Mouse (Mus musculus) layer of hippocampus, adult 18-20 months (tissue): ENCODE results near the gene Olfr424. TPM values are rescaled to one million over a fixed set of nuclear protein-coding genes. Genes with fewer than 3 reads are reported as not detected.

ENCODE experiments used
- DNase-seq, 2 experiments: peaks; one replicate each; pipeline ENCODE4 v3.0.0; 2022; ENCODE audit warnings: low spot score in 2 of 2
- long read RNA-seq: library from polyadenylated mRNA; stranded (forward); transcript quantifications from one replicate; pipeline ENCODE4 v2.0.0, GENCODE M21; 2021
- total RNA-seq, 2 experiments: library from RNA; stranded (reverse); gene quantifications; 2 replicates each; pipeline ENCODE4 v1.2.3; 2021

Olfr424 gene
- not detected for total RNA-seq
- long read RNA-seq, result 0 reads

GRCm38 (mm10) chr1:174131217-174131616 is at the start of gene Olfr424:
Gene Olfr424, plus strand, starts transcription at chr1:174131517.
- DNase-seq, result no peak

- no peak for DNase-seq
These were observed 47.3 kb upstream of the Olfr424 start, which contains the start of gene Olfr429 for GRCm38 (mm10) chr1:174084031-174084430. Gene Olfr429, plus strand, starts transcription at chr1:174084331.

- no peak for DNase-seq
These were observed 34.7 kb upstream of the Olfr424 start, which contains the start of gene Olfr427 for GRCm38 (mm10) chr1:174096591-174096990. Gene Olfr427, plus strand, starts transcription at chr1:174096891.

GRCm38 (mm10) chr1:174103735-174104134 is 27.6 kb upstream of the Olfr424 start:
- DNase-seq, result peak in 1 of 2 experiments; percentile 1

- DNase-seq, result no peak
These were observed 10.3 kb upstream of the Olfr424 start, which contains the start of gene Olfr231 for GRCm38 (mm10) chr1:174121062-174121461. Gene Olfr231, minus strand, starts transcription at chr1:174121162.

GRCm38 (mm10) chr1:174131999-174132398 is 682 bp downstream of the Olfr424 start:
- DNase-seq, result no peak

GRCm38 (mm10) chr1:174141384-174141783 is 10.1 kb downstream of the Olfr424 start:
- no peak for DNase-seq

GRCm38 (mm10) chr1:174146696-174147095 is 15.4 kb downstream of the Olfr424 start:
- no peak for DNase-seq

GRCm38 (mm10) chr1:174149289-174149688 is 18.0 kb downstream of the Olfr424 start:
- no peak for DNase-seq

- no peak for DNase-seq
These were observed 24.0 kb downstream of the Olfr424 start, which contains the start of gene Olfr420 for GRCm38 (mm10) chr1:174155333-174155732. Gene Olfr420, plus strand, starts transcription at chr1:174155633.

GRCm38 (mm10) chr1:174157622-174158021 is 26.3 kb downstream of the Olfr424 start:
- DNase-seq, result no peak

- DNase-seq, result no peak
These were observed 27.2 kb downstream of the Olfr424 start for GRCm38 (mm10) chr1:174158512-174158911.

GRCm38 (mm10) chr1:174159095-174159494 is 27.8 kb downstream of the Olfr424 start:
- no peak for DNase-seq

GRCm38 (mm10) chr1:174169024-174169423 is 37.7 kb downstream of the Olfr424 start:
- no peak for DNase-seq

GRCm38 (mm10) chr1:174170706-174171501 is 39.6 kb downstream of the Olfr424 start:
- peak in 1 of 2 experiments; percentile 13 for DNase-seq

GRCm38 (mm10) chr1:174171537-174171936 is 40.2 kb downstream of the Olfr424 start:
- no peak for DNase-seq

GRCm38 (mm10) chr1:174172605-174173004 is 41.3 kb downstream of the Olfr424 start, which contains the start of gene Spta1:
Gene Spta1, plus strand, starts transcription at chr1:174172776.
- no peak for DNase-seq

Other genes with a start within 250 kb of the Olfr424 start
- not detected for gene Ifi211, start 218.5 kb upstream of the Olfr424 start, total RNA-seq
- gene Mndal, start 189.0 kb upstream of the Olfr424 start, total RNA-seq, result 10 to 100 TPM in 1 of 2 experiments, 1 to 10 TPM in 1; 7.0 to 10.6 TPM
- 1 to 10 TPM; 4.0 to 5.0 TPM for gene Ifi203, start 188.8 kb upstream of the Olfr424 start, total RNA-seq
- not detected for gene Ifi202b, start 148.8 kb upstream of the Olfr424 start, total RNA-seq
- gene Ifi205, start 99.7 kb upstream of the Olfr424 start, total RNA-seq, result not detected
- gene Olfr433, start 90.8 kb upstream of the Olfr424 start, total RNA-seq, result not detected
- not detected for gene Olfr432, start 82.3 kb upstream of the Olfr424 start, total RNA-seq
- gene Olfr430, start 64.9 kb upstream of the Olfr424 start, total RNA-seq, result not detected
- not detected for gene Olfr429, start 47.2 kb upstream of the Olfr424 start, total RNA-seq
- gene Olfr427, start 34.6 kb upstream of the Olfr424 start, total RNA-seq, result not detected
- not detected for gene Olfr231, start 10.4 kb upstream of the Olfr424 start, total RNA-seq
- gene Olfr420, start 24.1 kb downstream of the Olfr424 start, total RNA-seq, result not detected
- gene Spta1, start 41.3 kb downstream of the Olfr424 start, total RNA-seq, result under 1 TPM; 0.05 TPM
- not detected for gene Olfr419, start 120.5 kb downstream of the Olfr424 start, total RNA-seq
- gene Mptx1, start 199.0 kb downstream of the Olfr424 start, total RNA-seq, result not detected
- gene Olfr417, start 233.6 kb downstream of the Olfr424 start, total RNA-seq, result not detected